Mouse (Mus musculus): Measurements from ENCODE around the gene Snrpg.

DNA sequence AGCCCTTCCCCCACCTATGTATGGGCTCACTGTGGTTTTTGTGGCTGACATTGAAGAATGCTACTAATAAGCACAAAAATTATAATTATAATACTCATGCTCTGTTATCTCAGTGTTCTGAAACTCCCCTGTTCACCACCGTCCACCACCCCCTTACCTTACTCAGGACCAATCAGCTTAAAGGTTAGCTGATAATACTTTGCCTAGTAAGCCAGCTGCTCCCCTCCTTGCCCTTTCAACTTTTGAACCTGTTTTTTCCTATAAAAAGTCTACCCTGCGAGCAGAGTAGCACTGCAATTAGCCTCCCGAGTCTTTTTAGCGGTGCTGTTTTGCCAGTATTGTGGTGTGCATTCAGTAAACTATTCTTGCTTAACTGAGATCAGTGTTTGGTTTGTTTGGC is 13.6 kb downstream of the Snrpg start:
- TF ChIP-seq CTCF (IDR thresholded peaks at IDR 0.05; ENCODE audit: borderline replicate concordance, insufficient read depth, low read depth, low read length) (no peak), POLR2A (IDR thresholded peaks at IDR 0.05; ENCODE audit: borderline replicate concordance, insufficient read depth, low read length) (no peak)
